Mouse (Mus musculus) kidney, embryonic 15.5 days (tissue): ENCODE data around the gene Cntd1. TPM values are rescaled to one million over a fixed set of nuclear protein-coding genes. Genes with fewer than 3 reads are reported as not detected.

Experiments used
- ATAC-seq: fragments of 200-750 bp; cut with Nextera tagmentation; replicated peaks from 2 replicates; pipeline ENCODE4 v1.8.0; 2017; ENCODE audit warnings: moderate TSS enrichment; ENCODE audit not compliant: low FRiP score
- H3K27ac ChIP-seq: fragments of 300-500 bp; sonication (generic); 2 replicates; pipeline ENCODE4 v1.5.1; 2015; ENCODE audit warnings: mild to moderate bottlenecking, inconsistent platforms
- H3K27me3 ChIP-seq: fragments of 300-500 bp; sonication (generic); 2 replicates; pipeline ENCODE4 v1.6.1; 2015; ENCODE audit warnings: inconsistent platforms
- H3K36me3 ChIP-seq: fragments of 300-500 bp; sonication (generic); 2 replicates; pipeline ENCODE4 v1.6.1; 2015; ENCODE audit warnings: inconsistent platforms
- H3K4me1 ChIP-seq: fragments of 300-500 bp; sonication (generic); 2 replicates; pipeline ENCODE4 v1.6.1; 2015; ENCODE audit warnings: inconsistent platforms
- H3K4me2 ChIP-seq: fragments of 300-500 bp; sonication (generic); 2 replicates; pipeline ENCODE4 v1.6.1; 2015; ENCODE audit warnings: moderate library complexity, mild to moderate bottlenecking, inconsistent platforms
- H3K4me3 ChIP-seq: fragments of 300-500 bp; sonication (generic); replicated peaks from 2 replicates; pipeline ENCODE4 v1.5.1; 2015; ENCODE audit warnings: mild to moderate bottlenecking, inconsistent platforms
- H3K9ac ChIP-seq: fragments of 300-500 bp; sonication (generic); 2 replicates; pipeline ENCODE4 v1.6.1; 2015; ENCODE audit warnings: mild to moderate bottlenecking, inconsistent platforms
- H3K9me3 ChIP-seq: fragments of 300-500 bp; sonication (generic); replicated peaks from 2 replicates; pipeline ENCODE4 v1.6.1; 2016; ENCODE audit warnings: inconsistent platforms
- WGBS: fragments of 180-500 bp; shearing (Covaris S2); methylation state at CpG from one replicate; pipeline ENCODE4 v1.1.7; 2015; ENCODE audit warnings: mixed read lengths; 5-methylcytosine and 5-hydroxymethylcytosine counted together
- polyA plus RNA-seq: library from polyadenylated mRNA; unstranded; fragments of >200 nt; fragmentation: Nextera tagmentation; extraction: Ambion mirVana; gene quantifications from 2 replicates; pipeline ENCODE4 v1.2.1, GENCODE M21; 2015

Cntd1 gene
- polyA plus RNA-seq, 1 experiment from 2014 or later: 1.6 TPM

DNA sequence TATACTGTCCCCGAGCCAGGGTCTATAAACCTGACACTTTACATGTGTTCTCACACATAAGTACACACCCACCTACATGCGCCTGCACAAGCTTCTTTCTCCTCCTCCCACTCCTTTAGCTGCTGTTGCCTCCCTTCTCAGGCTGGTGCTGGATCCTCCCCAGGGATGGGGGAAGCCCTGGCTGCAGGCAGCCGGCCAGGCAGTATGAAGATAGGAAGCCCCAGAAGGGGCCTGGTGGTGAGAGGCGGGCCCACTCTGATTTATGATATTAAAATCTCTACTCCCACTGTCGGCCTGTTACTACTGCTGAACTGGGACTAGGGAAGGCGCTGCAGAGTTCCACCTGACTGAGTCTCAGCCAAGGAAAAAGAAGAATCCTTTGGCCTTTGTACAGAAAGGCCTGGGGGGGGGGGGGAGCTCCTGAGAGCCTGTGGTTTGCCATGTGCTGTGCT is 19.5 kb upstream of the Cntd1 start:
- 12% methylated on average over 6 of the region's 6 CpGs for WGBS
- Histone ChIP-seq H3K36me3 (peaks cover 25% of the 10 kb centered on the region), H3K9me3 (no peaks in the 10 kb centered on the region), H3K4me3 (peak overlapping the region; percentile 68), H3K4me1 (peaks cover 75% of the 10 kb centered on the region), H3K27me3 (peaks cover 17% of the 10 kb centered on the region), H3K4me2 (peak overlapping the region; percentile 93), H3K9ac (peak overlapping the region; percentile 78), H3K27ac (peak overlapping the region; percentile 97)
- ATAC-seq: peak; percentile 73

DNA sequence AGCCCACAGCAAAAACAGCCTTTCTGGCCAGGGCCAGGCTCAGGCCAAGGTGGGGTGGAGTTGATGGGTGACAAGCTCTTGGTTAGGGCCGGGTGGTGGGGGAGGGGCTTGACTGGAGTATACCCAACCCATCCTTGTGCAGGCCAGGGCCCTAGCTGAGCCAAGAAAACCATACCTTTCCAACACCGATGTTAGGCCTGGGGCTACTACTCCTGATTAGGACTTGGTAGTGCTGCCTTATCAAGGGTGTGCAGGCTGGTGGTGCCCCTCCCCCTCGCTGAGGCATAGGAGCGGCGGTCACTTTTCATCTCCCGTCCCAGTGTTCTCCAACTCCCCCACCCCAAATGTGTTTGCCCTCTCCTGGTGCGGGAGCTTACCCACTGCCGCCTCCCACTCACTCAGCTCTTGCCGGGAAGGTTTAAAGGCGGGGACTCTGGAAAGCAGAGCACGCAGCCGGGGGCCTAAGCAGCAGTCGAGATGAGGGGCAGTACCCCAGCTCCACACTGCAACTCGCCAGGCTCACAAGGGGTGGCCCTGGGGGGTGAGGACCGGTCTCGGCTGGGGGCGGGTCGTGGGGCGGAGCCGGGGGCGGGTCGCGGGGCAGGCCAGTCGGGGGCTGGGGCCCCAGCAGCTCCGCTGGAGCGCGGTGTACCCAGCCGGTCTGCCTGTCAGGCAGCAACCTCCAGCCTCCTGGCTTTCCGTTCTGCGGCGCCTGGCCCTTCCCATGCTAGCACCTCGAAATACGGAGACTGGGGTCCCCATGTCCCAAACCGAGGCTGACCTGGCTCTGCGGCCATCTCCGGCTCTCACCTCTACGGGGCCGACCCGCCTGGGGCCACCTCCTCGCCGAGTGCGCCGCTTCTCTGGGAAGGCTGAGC is 18.6 kb upstream of the Cntd1 start, which contains the start of gene Wnk4:
TSS of gene Wnk4 (plus strand) at position 620 of the 878 bp plus-strand sequence.
- peaks cover 25% of the 10 kb centered on the region for H3K36me3 ChIP-seq
- H3K4me2 ChIP-seq: peak within 1 kb of the TSS; percentile 93
- H3K27ac ChIP-seq: peak within 1 kb of the TSS; percentile 97
- H3K4me3 ChIP-seq: peak within 1 kb of the TSS; percentile 68
- H3K27me3 ChIP-seq: peaks cover 25% of the 10 kb centered on the region
- under 1% methylated on average over 42 of the region's 43 CpGs for whole genome bisulfite sequencing
- peak within 1 kb of the TSS; percentile 78 for H3K9ac ChIP-seq
- peak; percentile 81 for ATAC-seq
- peaks cover 76% of the 10 kb centered on the region for H3K4me1 ChIP-seq
- H3K9me3 ChIP-seq: no peaks in the 10 kb centered on the region

GRCm38 (mm10) chr11:101260826-101261380 is 17.9 kb upstream of the Cntd1 start:
- H3K9me3 ChIP-seq: no peaks in the 10 kb centered on the region
- H3K27ac ChIP-seq: peak overlapping the region; percentile 97
- peak overlapping the region; percentile 93 for H3K4me2 ChIP-seq
- H3K36me3 ChIP-seq: peaks cover 22% of the 10 kb centered on the region
- no peak for ATAC-seq
- peaks cover 81% of the 10 kb centered on the region for H3K4me1 ChIP-seq
- H3K4me3 ChIP-seq: peak overlapping the region; percentile 68
- WGBS: 1% methylated on average over 30 of the region's 30 CpGs
- H3K27me3 ChIP-seq: peaks cover 28% of the 10 kb centered on the region
- H3K9ac ChIP-seq: peak overlapping the region; percentile 78

GRCm38 (mm10) chr11:101262272-101262967 is 16.4 kb upstream of the Cntd1 start:
- Histone ChIP-seq H3K27ac (no peak overlapping the region), H3K9ac (peak overlapping the region; percentile 47), H3K36me3 (peaks cover 12% of the 10 kb centered on the region), H3K4me1 (peaks cover 77% of the 10 kb centered on the region), H3K4me3 (peak overlapping the region; percentile 68), H3K4me2 (peak overlapping the region; percentile 93), H3K27me3 (peaks cover 37% of the 10 kb centered on the region), H3K9me3 (no peaks in the 10 kb centered on the region)
- WGBS: 3% methylated on average over 24 of the region's 24 CpGs
- no peak for ATAC-seq

GRCm38 (mm10) chr11:101263138-101263988 is 15.4 kb upstream of the Cntd1 start:
- peak overlapping the region; percentile 68; the same call in 1 of the 2 replicates for H3K4me3 ChIP-seq
- 18% methylated on average over 32 of the region's 32 CpGs for WGBS
- peaks cover 37% of the 10 kb centered on the region for H3K27me3 ChIP-seq
- peak overlapping the region; percentile 93 for H3K4me2 ChIP-seq
- ATAC-seq: no peak
- H3K27ac ChIP-seq: no peak overlapping the region
- no peak overlapping the region for H3K9ac ChIP-seq
- peaks cover 10% of the 10 kb centered on the region; the same call in 1 of the 2 replicates for H3K36me3 ChIP-seq
- no peaks in the 10 kb centered on the region for H3K9me3 ChIP-seq
- H3K4me1 ChIP-seq: peaks cover 69% of the 10 kb centered on the region

DNA sequence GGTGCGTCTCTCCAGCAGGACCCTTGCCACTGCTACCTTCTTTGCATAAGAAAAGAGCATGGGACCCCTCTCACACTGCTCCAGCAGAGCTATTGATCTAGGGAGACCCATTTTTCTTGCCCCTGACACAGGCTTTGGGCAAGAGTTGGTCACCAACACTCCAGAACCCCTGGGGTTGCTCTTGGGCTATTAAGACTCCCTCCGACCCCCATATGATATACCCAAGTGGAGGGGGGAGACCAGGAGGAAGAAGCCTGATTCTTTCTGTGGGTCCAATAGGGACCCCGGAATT is 14.9 kb upstream of the Cntd1 start:
- H3K4me3 ChIP-seq: no peak overlapping the region
- peaks cover 10% of the 10 kb centered on the region; the same call in 1 of the 2 replicates for H3K36me3 ChIP-seq
- peaks cover 65% of the 10 kb centered on the region for H3K4me1 ChIP-seq
- H3K9me3 ChIP-seq: no peaks in the 10 kb centered on the region
- no peak for ATAC-seq
- no peak overlapping the region for H3K27ac ChIP-seq
- peaks cover 37% of the 10 kb centered on the region for H3K27me3 ChIP-seq
- peak overlapping the region; percentile 93; the same call in 1 of the 2 replicates for H3K4me2 ChIP-seq
- 41% methylated on average over 3 of the region's 3 CpGs for WGBS
- H3K9ac ChIP-seq: no peak overlapping the region

DNA sequence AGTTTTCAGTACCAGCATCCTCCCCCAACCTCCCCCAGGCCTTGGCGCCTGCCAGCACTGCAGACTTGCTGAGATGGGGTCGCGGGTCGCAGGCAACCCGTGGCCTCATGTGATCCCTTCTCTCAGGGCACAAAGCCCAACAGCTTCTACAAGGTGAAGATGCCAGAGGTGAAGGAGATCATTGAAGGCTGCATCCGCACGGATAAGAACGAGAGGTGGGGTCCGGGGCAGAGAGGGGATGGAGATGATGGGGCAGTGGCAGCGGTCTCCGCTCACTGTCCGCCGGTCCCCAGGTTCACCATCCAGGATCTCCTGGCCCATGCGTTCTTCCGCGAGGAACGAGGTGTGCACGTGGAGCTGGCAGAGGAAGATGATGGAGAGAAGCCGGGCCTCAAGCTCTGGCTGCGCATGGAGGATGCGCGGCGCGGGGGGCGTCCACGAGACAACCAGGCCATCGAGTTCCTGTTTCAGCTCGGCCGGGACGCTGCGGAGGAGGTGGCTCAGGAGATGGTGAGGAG is 13.8 kb upstream of the Cntd1 start:
- H3K27ac ChIP-seq: no peak overlapping the region
- H3K4me3 ChIP-seq: peak overlapping the region; percentile 39
- peaks cover 37% of the 10 kb centered on the region for H3K27me3 ChIP-seq
- WGBS: 7% methylated on average over 31 of the region's 31 CpGs
- no peak for ATAC-seq
- H3K4me2 ChIP-seq: peak overlapping the region; percentile 64
- peaks cover 65% of the 10 kb centered on the region for H3K4me1 ChIP-seq
- peak overlapping the region; percentile 15; the same call in 1 of the 2 replicates for H3K9ac ChIP-seq
- H3K36me3 ChIP-seq: peaks cover 10% of the 10 kb centered on the region; the same call in 1 of the 2 replicates
- no peaks in the 10 kb centered on the region for H3K9me3 ChIP-seq

DNA sequence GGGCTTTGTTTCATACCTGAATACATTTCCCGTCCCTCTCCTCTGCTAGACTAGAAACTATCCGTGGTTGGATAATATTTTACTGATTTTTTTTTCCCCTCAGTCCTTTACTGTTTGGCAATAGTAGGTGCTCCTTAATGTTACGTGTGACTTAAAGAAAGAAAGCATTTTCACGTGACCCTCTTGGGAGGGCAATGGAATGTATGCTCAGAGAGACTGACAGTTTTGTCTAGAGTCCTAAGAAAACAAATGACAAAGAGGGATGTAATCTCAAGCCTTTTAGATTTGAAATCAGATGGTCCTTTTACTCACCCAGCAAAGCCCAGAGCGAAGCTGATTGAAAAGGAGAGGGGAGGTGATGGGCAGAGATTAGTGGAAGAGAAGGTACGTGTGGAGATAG is 12.9 kb upstream of the Cntd1 start:
- H3K9me3 ChIP-seq: no peaks in the 10 kb centered on the region
- 50% methylated on average over 6 of the region's 6 CpGs for WGBS
- no peak overlapping the region for H3K4me2 ChIP-seq
- ATAC-seq: no peak
- no peak overlapping the region for H3K27ac ChIP-seq
- peaks cover 37% of the 10 kb centered on the region for H3K27me3 ChIP-seq
- peaks cover 10% of the 10 kb centered on the region; the same call in 1 of the 2 replicates for H3K36me3 ChIP-seq
- no peak overlapping the region for H3K9ac ChIP-seq
- peaks cover 60% of the 10 kb centered on the region for H3K4me1 ChIP-seq
- no peak overlapping the region for H3K4me3 ChIP-seq

- H3K27me3 ChIP-seq: peaks cover 18% of the 10 kb centered on the region
- H3K9ac ChIP-seq: no peak overlapping the region
- no peak overlapping the region for H3K4me3 ChIP-seq
- peaks cover 26% of the 10 kb centered on the region for H3K4me1 ChIP-seq
- no peak overlapping the region for H3K27ac ChIP-seq
- 13% methylated on average over 10 of the region's 10 CpGs for WGBS
- no peaks in the 10 kb centered on the region for H3K9me3 ChIP-seq
- ATAC-seq: no peak; the same call in 1 of the 2 replicates
- H3K4me2 ChIP-seq: 0 out of 2 replicates have a peak overlapping the region, but pooled peaks have one; percentile 14
- H3K36me3 ChIP-seq: peaks cover 25% of the 10 kb centered on the region
These were observed 9.2 kb upstream of the Cntd1 start for GRCm38 (mm10) chr11:101269577-101270116.

DNA sequence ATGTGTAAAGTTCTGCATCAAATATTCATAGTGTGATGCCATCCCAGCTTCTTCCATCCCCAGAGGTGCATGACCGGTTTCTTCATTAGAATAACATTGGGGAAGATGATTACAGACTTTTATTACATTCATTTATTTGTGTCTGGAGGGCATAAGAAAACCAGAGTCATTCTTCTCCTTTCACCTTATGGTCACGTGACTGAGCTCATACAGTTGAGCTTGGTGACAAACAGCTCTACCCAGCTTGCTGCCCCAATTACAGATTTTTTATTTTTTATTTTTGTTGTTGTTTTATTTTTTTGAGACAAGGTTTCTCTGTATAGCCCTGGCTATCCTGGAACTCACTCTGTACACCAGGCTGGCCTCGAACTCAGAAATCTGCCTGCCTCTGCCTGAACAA is 6.4 kb upstream of the Cntd1 start:
- no peak overlapping the region for H3K4me2 ChIP-seq
- no peak overlapping the region for H3K4me3 ChIP-seq
- no peak for ATAC-seq
- peaks cover 35% of the 10 kb centered on the region for H3K4me1 ChIP-seq
- 85% methylated on average over 3 of the region's 3 CpGs for WGBS
- H3K36me3 ChIP-seq: peaks cover 37% of the 10 kb centered on the region
- H3K9me3 ChIP-seq: no peaks in the 10 kb centered on the region
- no peak overlapping the region for H3K9ac ChIP-seq
- no peaks in the 10 kb centered on the region for H3K27me3 ChIP-seq
- H3K27ac ChIP-seq: no peak overlapping the region

DNA sequence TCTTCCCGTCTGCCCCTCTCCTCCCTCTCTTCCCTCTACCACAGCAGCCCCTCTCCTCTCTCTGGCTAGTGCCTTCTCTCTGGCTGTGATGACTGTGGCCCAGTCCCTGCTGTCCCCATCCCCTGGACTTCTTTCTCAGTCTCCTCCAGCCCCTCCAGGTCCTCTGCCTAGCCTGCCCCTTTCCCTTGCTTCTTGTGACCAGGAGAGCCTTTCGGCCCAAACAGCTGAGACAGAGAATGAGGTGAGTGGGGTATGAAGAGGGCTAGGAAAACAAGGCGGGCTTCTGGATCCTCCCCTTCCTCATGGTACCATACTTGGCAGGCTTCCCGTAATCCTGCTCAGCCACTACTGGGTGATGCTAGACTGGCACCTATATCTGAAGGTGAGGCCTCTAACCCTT is 3.5 kb upstream of the Cntd1 start:
- Histone ChIP-seq H3K27ac (no peak overlapping the region), H3K27me3 (no peaks in the 10 kb centered on the region), H3K9me3 (no peaks in the 10 kb centered on the region), H3K4me1 (peaks cover 41% of the 10 kb centered on the region), H3K36me3 (peaks cover 31% of the 10 kb centered on the region), H3K4me3 (no peak overlapping the region), H3K4me2 (no peak overlapping the region), H3K9ac (no peak overlapping the region)
- no peak for ATAC-seq
- 79% methylated on average over 4 of the region's 4 CpGs for WGBS
